In the genomic region with DNA sequence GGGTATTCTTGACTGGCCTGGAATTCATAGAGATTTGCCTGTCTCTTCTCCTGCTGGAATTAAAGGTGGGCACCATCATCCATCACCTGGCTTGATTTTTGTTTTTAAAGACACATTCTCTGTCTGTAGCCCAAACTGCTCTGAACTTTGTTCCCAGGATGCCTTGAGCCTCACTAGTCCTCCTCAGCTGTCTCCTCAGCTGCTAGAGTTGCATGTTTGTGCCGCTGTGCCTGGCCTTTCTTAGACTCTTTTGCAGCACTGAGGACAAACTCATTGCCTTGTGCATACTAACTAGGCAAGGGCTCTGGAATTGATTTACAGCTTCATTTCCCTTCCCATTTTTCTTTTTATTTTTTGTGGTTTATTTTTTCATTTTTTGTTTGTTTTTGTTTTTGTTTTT, we compare ENCODE assay signal across 15 mouse cellular contexts. TPM values are rescaled to one million over a fixed set of nuclear protein-coding genes. Genes with fewer than 3 reads are reported as not detected.
"Had no signal": no experiment of that assay in that cellular context is flagged by ENCODE, and none has a peak within 500 bp of the region (broad histone marks: within the 10 kb centered on the region; RNA-seq: fewer than 3 reads in every experiment).

No protein-coding gene starts in this region.

- H3K9me3 ChIP-seq: midbrain, embryonic 10.5 days; midbrain, embryonic 12.5 days; neural tube, embryonic 12.5 days had no signal

- H3K27ac ChIP-seq: midbrain, embryonic 10.5 days; midbrain, embryonic 12.5 days; neural tube, embryonic 12.5 days had no signal

- H3K4me1 ChIP-seq: midbrain, embryonic 10.5 days; midbrain, embryonic 12.5 days; neural tube, embryonic 12.5 days had no signal

- DNase-seq: lung, adult 18-20 months; lung, embryonic 14.5 days; lung, postnatal 10 days; lung, postnatal 4 days; midbrain, embryonic 14.5 days; right cerebral cortex, postnatal 14 days; spleen, adult 18-20 months; thymus, adult 18-20 months; thymus, postnatal 14 days; thymus, postnatal 36 days had no signal

- ATAC-seq: midbrain, embryonic 16.5 days had no signal

- H3K27me3 ChIP-seq: midbrain, embryonic 12.5 days; neural tube, embryonic 12.5 days had no signal

- H3K4me2 ChIP-seq: lung, embryonic 14.5 days; midbrain, embryonic 12.5 days; neural tube, embryonic 12.5 days had no signal

- H3K9ac ChIP-seq: lung, embryonic 14.5 days; midbrain, embryonic 12.5 days; neural tube, embryonic 12.5 days had no signal

- H3K36me3 ChIP-seq: midbrain, embryonic 10.5 days; midbrain, embryonic 12.5 days; neural tube, embryonic 12.5 days had no signal

- H3K4me3 ChIP-seq: midbrain, embryonic 10.5 days; midbrain, embryonic 12.5 days; neural tube, embryonic 12.5 days had no signal

RNA-seq across cellular contexts. Expression of a gene that starts 48.0 kb away (rescaled TPM):
- polyA plus RNA-seq: lung, embryonic 14.5 days; midbrain, embryonic 10.5 days; midbrain, embryonic 12.5 days; midbrain, embryonic 16.5 days; neural tube, embryonic 12.5 days; neural tube, embryonic 14.5 days had no signal
